Mouse (Mus musculus): ENCODE measurements around the gene Vmn1r23. TPM values are rescaled to one million over a fixed set of nuclear protein-coding genes. Genes with fewer than 3 reads are reported as not detected.
"Not testable (repeated sequence)": the region's sequence is repeated elsewhere in the genome, so short reads cannot be mapped to it uniquely, and the experiment has no call there.

Vmn1r23 gene
- polyA plus RNA-seq (2012; fragmentation: generic; extraction: Trizol) = not detected

- Histone ChIP-seq H3K79me2 (ENCODE audit: control insufficient read depth, insufficient read depth) (no peaks in the 10 kb centered on the region), H3ac (ENCODE audit: control insufficient read depth, insufficient read length) (no peak within 1 kb of the TSS), H3K4me3 (no peak within 1 kb of the TSS), H3K36me3 (ENCODE audit: control insufficient read depth, insufficient read depth) (no peaks in the 10 kb centered on the region), H3K27me3 (ENCODE audit: control insufficient read depth, insufficient read depth, insufficient read length) (no peaks in the 10 kb centered on the region), H3K4me2 (ENCODE audit: low read depth) (no peak within 1 kb of the TSS)
- TF ChIP-seq TCF3 (IDR thresholded peaks at IDR 0.05; ENCODE audit: insufficient read length, low read depth) (no peak), MYOG (IDR thresholded peaks at IDR 0.05; ENCODE audit: control insufficient read depth in 1 of 3, insufficient read depth in 1 of 3, insufficient read length in 2 of 3, low read depth in 2 of 3) (no peak), SRF (IDR thresholded peaks at IDR 0.05; ENCODE audit: control insufficient read depth, insufficient read length, low read depth) (no peak), POLR2AphosphoS2 (IDR thresholded peaks at IDR 0.05; ENCODE audit: insufficient read length, low read depth) (no peak), MAX (IDR thresholded peaks at IDR 0.05; ENCODE audit: low read depth) (no peak), POLR2A (IDR thresholded peaks at IDR 0.05; ENCODE audit: insufficient read length, low read depth) (no peak), USF1 (IDR thresholded peaks at IDR 0.05; ENCODE audit: low read depth) (no peak), TCF12 (IDR thresholded peaks at IDR 0.05; ENCODE audit: insufficient read depth, poor library complexity, severe bottlenecking) (no peak), CEBPB (IDR thresholded peaks at IDR 0.05; ENCODE audit: insufficient read depth, poor library complexity, severe bottlenecking) (no peak)
Measured at GRCm38 (mm10) chr6:57926738-57927137, at the start of gene Vmn1r23. TSS of gene Vmn1r23 (minus strand) at chr6:57926838.

GRCm38 (mm10) chr6:57961403-57961802 lies 34.8 kb upstream of the Vmn1r23 start, which contains the start of gene Vmn1r24:
TSS of gene Vmn1r24 (minus strand) at chr6:57961503.
- not testable (repeated sequence) for H3ac ChIP-seq (ENCODE audit: control insufficient read depth, insufficient read length); H3K27me3 ChIP-seq (ENCODE audit: control insufficient read depth, insufficient read depth, insufficient read length); H3K4me2 ChIP-seq (ENCODE audit: low read depth); H3K79me2 ChIP-seq (ENCODE audit: control insufficient read depth, insufficient read depth); H3K36me3 ChIP-seq (ENCODE audit: control insufficient read depth, insufficient read depth); H3K4me3 ChIP-seq

GRCm38 (mm10) chr6:57907928-57908327 lies 18.7 kb downstream of the Vmn1r23 start, which contains the start of gene Vmn1r22:
TSS of gene Vmn1r22 (minus strand) at chr6:57908028.
- Histone ChIP-seq H3ac (ENCODE audit: control insufficient read depth, insufficient read length) (no peak within 1 kb of the TSS), H3K4me2 (ENCODE audit: low read depth) (no peak within 1 kb of the TSS), H3K36me3 (ENCODE audit: control insufficient read depth, insufficient read depth) (no peaks in the 10 kb centered on the region), H3K4me3 (no peak within 1 kb of the TSS), H3K79me2 (ENCODE audit: control insufficient read depth, insufficient read depth) (no peaks in the 10 kb centered on the region), H3K27me3 (ENCODE audit: control insufficient read depth, insufficient read depth, insufficient read length) (no peaks in the 10 kb centered on the region)
- TF ChIP-seq USF1 (IDR thresholded peaks at IDR 0.05; ENCODE audit: low read depth) (no peak), E2F4 (IDR thresholded peaks at IDR 0.05; ENCODE audit: insufficient read depth) (no peak), TCF12 (IDR thresholded peaks at IDR 0.05; ENCODE audit: insufficient read depth, poor library complexity, severe bottlenecking) (no peak), SRF (IDR thresholded peaks at IDR 0.05; ENCODE audit: control insufficient read depth, insufficient read length, low read depth) (no peak), MYOG (IDR thresholded peaks at IDR 0.05; ENCODE audit: control insufficient read depth in 1 of 3, insufficient read depth in 1 of 3, insufficient read length in 2 of 3, low read depth in 2 of 3) (no peak), TCF3 (IDR thresholded peaks at IDR 0.05; ENCODE audit: insufficient read length, low read depth) (no peak), MYOD1 (IDR thresholded peaks at IDR 0.05; ENCODE audit: control insufficient read depth in 1 of 3, insufficient read length in 2 of 3, low read depth in 2 of 3) (no peak), MAX (IDR thresholded peaks at IDR 0.05; ENCODE audit: low read depth) (no peak)

Other genes with a start within 250 kb of the Vmn1r23 start
- 10.1 TPM for gene Pyurf, start 234.8 kb downstream of the Vmn1r23 start, polyA plus RNA-seq (2012; fragmentation: generic; extraction: Trizol)
- gene Lancl2, start 224.3 kb downstream of the Vmn1r23 start, polyA plus RNA-seq (2012; fragmentation: generic; extraction: Trizol) = 5.8 TPM
- 13.7 TPM for gene Vopp1, start 101.7 kb downstream of the Vmn1r23 start, polyA plus RNA-seq (2012; fragmentation: generic; extraction: Trizol)
- gene Vmn1r21, start 76.5 kb downstream of the Vmn1r23 start, polyA plus RNA-seq (2012; fragmentation: generic; extraction: Trizol) = not detected
- gene Vmn1r22, start 18.8 kb downstream of the Vmn1r23 start, polyA plus RNA-seq (2012; fragmentation: generic; extraction: Trizol) = not detected
- gene Vmn1r24, start 34.7 kb upstream of the Vmn1r23 start, polyA plus RNA-seq (2012; fragmentation: generic; extraction: Trizol) = not detected
- not detected for gene Vmn1r25, start 54.0 kb upstream of the Vmn1r23 start, polyA plus RNA-seq (2012; fragmentation: generic; extraction: Trizol)
- not detected for gene Vmn1r26, start 88.3 kb upstream of the Vmn1r23 start, polyA plus RNA-seq (2012; fragmentation: generic; extraction: Trizol)

All from myocyte (in vitro differentiated cells).